Comparison of ENCODE assay signal across 17 mouse cellular contexts in the genomic region with DNA sequence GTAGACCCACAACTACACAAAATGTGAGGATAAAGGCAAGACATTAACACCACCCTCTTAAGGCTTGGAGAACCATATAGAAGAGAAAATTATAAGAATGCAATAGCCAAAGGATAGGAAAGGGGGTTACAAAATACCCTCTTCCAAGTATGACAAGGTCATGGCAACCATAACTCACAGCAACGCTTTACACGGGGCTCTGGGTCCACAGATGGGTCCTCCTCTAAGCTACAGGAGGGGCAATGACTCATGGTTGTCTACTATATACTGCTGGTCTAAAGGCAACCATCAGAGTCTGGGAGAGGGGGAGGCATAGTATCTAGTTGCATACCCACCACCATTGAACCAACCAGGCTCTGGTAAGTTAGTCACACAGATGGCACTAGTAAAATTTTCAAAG. TPM values are rescaled to one million over a fixed set of nuclear protein-coding genes. Genes with fewer than 3 reads are reported as not detected.
DNase-seq lines count a peak whose midpoint lies in the region; ATAC-seq and TF ChIP-seq lines count a peak whose summit lies in the region.
"Had no signal": no experiment of that assay in that cellular context is flagged by ENCODE, and none has a peak within 500 bp of the region (broad histone marks: within the 10 kb centered on the region; RNA-seq: fewer than 3 reads in every experiment).

No protein-coding gene starts in this region.

- intact Hi-C loops in gastrocnemius, postnatal 14 days (cut with DNase I; ENCODE audit: low total_unique reads): no loop called here

- peak overlapping the region; percentile 87 for H3K27ac ChIP-seq in layer of hippocampus, adult 2 months
- peak overlapping the region; percentile 58 for H3K27ac ChIP-seq in liver, adult 2 months (replicated peaks; ENCODE audit: insufficient read depth, low read depth, low read length)
- H3K27ac ChIP-seq in liver, embryonic 12.5 days: no peak overlapping the region
- H3K27ac ChIP-seq in ES-E14 (ENCODE audit: insufficient read depth, low read depth, low read length, poor library complexity, severe bottlenecking): peak overlapping the region; percentile 82; the same call in 1 of the 2 replicates
- H3K27ac ChIP-seq: embryonic facial prominence, embryonic 10.5 days; embryonic facial prominence, embryonic 12.5 days; forebrain, embryonic 13.5 days; forebrain, embryonic 15.5 days had no signal

- no peaks in the 10 kb centered on the region for H3K9me3 ChIP-seq in liver, embryonic 12.5 days (replicated peaks)
- H3K9me3 ChIP-seq in ES-E14 (ENCODE audit: control insufficient read depth, insufficient read depth, low read depth, low read length): no peaks in the 10 kb centered on the region
- H3K9me3 ChIP-seq: embryonic facial prominence, embryonic 10.5 days; embryonic facial prominence, embryonic 12.5 days; forebrain, embryonic 13.5 days; forebrain, embryonic 15.5 days had no signal

- WGBS in liver, adult 2 months: 91% methylated on average over 2 of the region's 2 CpGs
- 89% methylated on average over 2 of the region's 2 CpGs for WGBS in liver, embryonic 12.5 days (ENCODE audit: insufficient replicate concordance)

- no peak for DNase-seq in layer of hippocampus, adult 2 months (ENCODE audit: low spot score in 2 of 2)
- no peak for DNase-seq in layer of hippocampus, postnatal 25 days (ENCODE audit: extremely low spot score in 1 of 2, low spot score in 1 of 2)
- no peak for DNase-seq in liver, adult 2 months (ENCODE audit: extremely low read depth, low read depth, low spot score)
- DNase-seq in ES-E14 (ENCODE audit: low read depth, low spot score): no peak
- DNase-seq in gastrocnemius, postnatal 14 days: no peak
- DNase-seq: adrenal gland, adult 2 months; adrenal gland, postnatal 10 days; adrenal gland, postnatal 25 days; cerebellum, adult 11-12 months; cerebellum, postnatal 10 days; cerebellum, postnatal 25 days; forebrain, postnatal 0 days had no signal

- no peak for TF ChIP-seq POLR2A in liver, adult 2 months (IDR thresholded peaks at IDR 0.05; ENCODE audit: extremely low read depth, insufficient read depth, low read length)

- TF ChIP-seq CTCF in layer of hippocampus, adult 2 months (conservative IDR thresholded peaks at IDR 0.05): no peak
- no peak for TF ChIP-seq CTCF in liver, adult 2 months (IDR thresholded peaks at IDR 0.05; ENCODE audit: low read depth, low read length)

- peaks cover 16% of the 10 kb centered on the region; the same call in 1 of the 2 replicates for H3K79me2 ChIP-seq in liver, adult 2 months (ENCODE audit: control insufficient read depth, insufficient read depth, low read length)

- H3K27me3 ChIP-seq in liver, adult 2 months (ENCODE audit: control insufficient read depth, insufficient read depth, low read length): no peaks in the 10 kb centered on the region
- no peaks in the 10 kb centered on the region for H3K27me3 ChIP-seq in liver, embryonic 12.5 days (replicated peaks)
- H3K27me3 ChIP-seq: embryonic facial prominence, embryonic 12.5 days; forebrain, embryonic 13.5 days; forebrain, embryonic 15.5 days had no signal

- no peak overlapping the region for H3K4me2 ChIP-seq in liver, embryonic 12.5 days
- H3K4me2 ChIP-seq: embryonic facial prominence, embryonic 12.5 days; forebrain, embryonic 13.5 days; forebrain, embryonic 15.5 days had no signal

- H3K4me3 ChIP-seq in layer of hippocampus, adult 2 months: no peak overlapping the region
- H3K4me3 ChIP-seq in liver, adult 2 months (ENCODE audit: insufficient read depth, low read depth, low read length): no peak overlapping the region
- no peak overlapping the region for H3K4me3 ChIP-seq in liver, embryonic 12.5 days
- H3K4me3 ChIP-seq in ES-E14 (ENCODE audit: insufficient read depth in 1 of 2, low read depth in 1 of 2, low read length in 2 of 2, poor library complexity in 1 of 2, severe bottlenecking in 1 of 2): no peak overlapping the region
- H3K4me3 ChIP-seq: embryonic facial prominence, embryonic 10.5 days; embryonic facial prominence, embryonic 12.5 days; forebrain, embryonic 13.5 days; forebrain, embryonic 15.5 days had no signal

- in situ Hi-C loops in ES-E14 (cut with MboI; ENCODE audit: low sequenced_read_pairs in 2 of 2, unreplicated experiment in 2 of 2): no loop called here

- ATAC-seq in liver, embryonic 12.5 days: no peak
- ATAC-seq: forebrain, embryonic 13.5 days; forebrain, embryonic 15.5 days; forebrain, postnatal 0 days had no signal

- H3K36me3 ChIP-seq in liver, adult 2 months (ENCODE audit: control insufficient read depth, insufficient read depth, low read length): peaks cover 20% of the 10 kb centered on the region
- peaks cover 65% of the 10 kb centered on the region for H3K36me3 ChIP-seq in liver, embryonic 12.5 days
- peaks cover 7% of the 10 kb centered on the region for H3K36me3 ChIP-seq in ES-E14 (ENCODE audit: control insufficient read depth, insufficient read depth, low read length, poor library complexity, severe bottlenecking)

- no peak overlapping the region for H3K9ac ChIP-seq in liver, adult 2 months (ENCODE audit: low read depth, low read length)
- H3K9ac ChIP-seq in liver, embryonic 12.5 days: no peak overlapping the region
- H3K9ac ChIP-seq in ES-E14 (ENCODE audit: insufficient read depth, low read depth, low read length, poor library complexity, severe bottlenecking): no peak overlapping the region
- H3K9ac ChIP-seq: embryonic facial prominence, embryonic 12.5 days; forebrain, embryonic 13.5 days; forebrain, embryonic 15.5 days; forebrain, postnatal 0 days had no signal

- peaks cover 22% of the 10 kb centered on the region for H3K4me1 ChIP-seq in liver, adult 2 months (ENCODE audit: control insufficient read depth, insufficient read depth, low read length)
- H3K4me1 ChIP-seq in liver, embryonic 12.5 days: no peaks in the 10 kb centered on the region
- peaks cover 3 to 12% of the 10 kb centered on the region in 2 experiments for H3K4me1 ChIP-seq in ES-E14 (ENCODE audit: control insufficient read depth in 2 of 2, insufficient read depth in 2 of 2, low read length in 2 of 2, poor library complexity in 1 of 2)
- H3K4me1 ChIP-seq: embryonic facial prominence, embryonic 10.5 days; embryonic facial prominence, embryonic 12.5 days; forebrain, embryonic 13.5 days; forebrain, embryonic 15.5 days had no signal

TF ChIP-seq in ES-E14, 5 proteins besides CTCF, POLR2A, EP300 and RAD21:
- TF ChIP-seq ZC3H11A (IDR thresholded peaks at IDR 0.05; ENCODE audit: borderline replicate concordance, low read depth, low read length): no peak
- TF ChIP-seq HCFC1 (IDR thresholded peaks at IDR 0.05; ENCODE audit: borderline replicate concordance, insufficient read depth, low read length): no peak
- TF ChIP-seq CHD2 (IDR thresholded peaks at IDR 0.05; ENCODE audit: low read depth, low read length): no peak
- TF ChIP-seq MAFK (IDR thresholded peaks at IDR 0.05; ENCODE audit: insufficient read depth, low read depth, low read length): no peak
- TF ChIP-seq ZNF384 (IDR thresholded peaks at IDR 0.05; ENCODE audit: low read depth, low read length): no peak

RNA-seq across cellular contexts. Expression of gene Pigl, which starts 26.0 kb away (rescaled TPM):
- total RNA-seq in layer of hippocampus, adult 2 months (2021): 1 to 10 TPM; 7.3 to 8.7 TPM
- total RNA-seq in layer of hippocampus, postnatal 25 days (2021): 1 to 10 TPM; 6.0 to 7.5 TPM
- total RNA-seq in liver, adult 2 months (2014; rRNA removed): 1.5 and 1.9 TPM in 2 replicates
- polyA plus RNA-seq in liver, adult 2 months (2012; rRNA removed): 2.8 and 3.6 TPM in 2 replicates
- 7.9 TPM in 2 replicates for polyA plus RNA-seq in liver, embryonic 12.5 days (2016; fragmentation: Nextera tagmentation; extraction: Ambion mirVana)
- 21.9 and 25.8 TPM in 2 replicates for total RNA-seq in ES-E14 (2012; rRNA removed)
- 1 to 10 TPM; 2.7 to 3.0 TPM for total RNA-seq in gastrocnemius, postnatal 14 days (2021)

RNA-seq across cellular contexts. Expression of gene Ncor1, which starts 26.1 kb away (rescaled TPM):
- total RNA-seq in layer of hippocampus, adult 2 months (2021): 100 to 1,000 TPM; 300 to 303 TPM
- total RNA-seq in layer of hippocampus, postnatal 25 days (2021): 100 to 1,000 TPM; 251 to 321 TPM
- total RNA-seq in liver, adult 2 months (2014; rRNA removed): 48.0 and 51.4 TPM in 2 replicates
- 45.7 and 46.8 TPM in 2 replicates for polyA plus RNA-seq in liver, adult 2 months (2012; rRNA removed)
- 108 and 112 TPM in 2 replicates for polyA plus RNA-seq in liver, embryonic 12.5 days (2016; fragmentation: Nextera tagmentation; extraction: Ambion mirVana)
- total RNA-seq in ES-E14 (2012; rRNA removed): 186 and 206 TPM in 2 replicates
- 100 to 1,000 TPM; 109 to 116 TPM for total RNA-seq in gastrocnemius, postnatal 14 days (2021)
